Mouse (Mus musculus) small intestine, adult 2 months (tissue): ENCODE measurements at regions not wholly inside any gene's neighbourhood (a gene's known extent, or its start where the extent isn't known, plus 50 kb on each side); places are given as distances from the start of the nearest gene placed in this dataset.
"Not testable (repeated sequence)": the region's sequence is repeated elsewhere in the genome, so short reads cannot be mapped to it uniquely, and the experiment has no call there.

Source experiments
- H3K27ac ChIP-seq: fragments of 200-500 bp; 2 replicates; pipeline ENCODE4 v1.5.1; 2012; ENCODE audit warnings: low read depth, low read length, control low read depth, inconsistent platforms; ENCODE audit not compliant: insufficient read depth
- H3K27me3 ChIP-seq: fragments of 200-500 bp; 2 replicates; pipeline ENCODE4 v1.6.1; 2012; ENCODE audit warnings: mild to moderate bottlenecking, moderate library complexity, low read length, inconsistent platforms; ENCODE audit not compliant: control insufficient read depth, insufficient read depth
- H3K36me3 ChIP-seq: fragments of 200-500 bp; 2 replicates; pipeline ENCODE4 v1.6.1; 2012; ENCODE audit warnings: mild to moderate bottlenecking, low read length, control low read depth, inconsistent platforms; ENCODE audit not compliant: control insufficient read depth, insufficient read depth
- H3K4me1 ChIP-seq: fragments of 200-500 bp; 2 replicates; pipeline ENCODE4 v1.6.1; 2012; ENCODE audit warnings: low read length, inconsistent platforms, mixed read lengths; ENCODE audit not compliant: control insufficient read depth, insufficient read depth, insufficient read length
- H3K4me3 ChIP-seq: fragments of 200-500 bp; 2 replicates; pipeline ENCODE4 v1.5.1; 2012; ENCODE audit warnings: low read depth, mild to moderate bottlenecking, control low read depth, inconsistent platforms, low read length, moderate library complexity
- CTCF ChIP-seq: fragments of 200-500 bp; IDR thresholded peaks from 2 replicates; pipeline ENCODE4 v1.5.1; 2012; ENCODE audit warnings: low read depth, mild to moderate bottlenecking, control low read depth, inconsistent platforms, low read length, moderate library complexity, mixed read lengths; ENCODE audit not compliant: insufficient replicate concordance, insufficient read length; ENCODE audit errors: extremely low read depth
- POLR2A ChIP-seq: fragments of 200-500 bp; IDR thresholded peaks from 2 replicates; pipeline ENCODE4 v1.6.1; 2012; ENCODE audit warnings: low read depth, mild to moderate bottlenecking, control low read depth, inconsistent platforms, low read length, moderate library complexity
- WGBS: fragments of 180-500 bp; shearing (Covaris S2); methylation state at CpG from one replicate; pipeline ENCODE4 v1.1.7; 2018; 5-methylcytosine and 5-hydroxymethylcytosine counted together

DNA sequence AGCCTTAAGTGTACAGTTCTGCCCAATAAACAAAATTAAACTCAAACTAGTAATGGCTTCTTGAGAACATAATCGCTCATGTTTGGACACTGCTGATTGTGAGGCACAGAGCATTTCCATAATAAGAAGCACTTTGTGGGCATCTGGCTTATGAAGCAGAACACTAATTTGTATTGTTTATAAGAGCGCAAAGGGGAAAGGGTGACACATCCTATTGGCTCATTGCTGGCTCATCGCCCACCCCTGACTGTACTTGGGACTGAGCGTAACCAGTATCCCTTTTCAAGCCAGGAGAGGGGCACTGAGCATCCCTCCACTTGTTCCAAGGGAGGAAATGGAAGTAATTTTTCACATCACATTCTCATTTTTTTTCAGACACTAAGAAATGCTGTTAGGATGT is 288.0 kb downstream of the Sfmbt2 start:
- H3K4me1 ChIP-seq = no peaks in the 10 kb centered on the region
- no peak overlapping the region for H3K27ac ChIP-seq
- no peak overlapping the region for H3K4me3 ChIP-seq
- TF ChIP-seq CTCF = no peak
- no peak for TF ChIP-seq POLR2A
- H3K27me3 ChIP-seq = no peaks in the 10 kb centered on the region
- no peaks in the 10 kb centered on the region for H3K36me3 ChIP-seq
- 86% methylated on average over 4 of the region's 4 CpGs for whole genome bisulfite sequencing

GRCm38 (mm10) chr2:10667915-10668314 is 297.6 kb downstream of the Sfmbt2 start:
- H3K36me3 ChIP-seq, H3K27ac ChIP-seq, H3K27me3 ChIP-seq, H3K4me3 ChIP-seq, H3K4me1 ChIP-seq: not testable (repeated sequence)
- WGBS = 76% methylated on average over 1 of the region's 1 CpGs

- no peaks in the 10 kb centered on the region for H3K27me3 ChIP-seq
- H3K4me1 ChIP-seq = no peaks in the 10 kb centered on the region
- no peaks in the 10 kb centered on the region for H3K36me3 ChIP-seq
- 57% methylated on average over 7 of the region's 7 CpGs for WGBS
- no peak overlapping the region for H3K27ac ChIP-seq
- TF ChIP-seq POLR2A (no peak), CTCF (no peak)
- no peak overlapping the region for H3K4me3 ChIP-seq
Measured at GRCm38 (mm10) chr2:10670423-10671298, 300.4 kb downstream of the Sfmbt2 start.

- TF ChIP-seq CTCF = no peak
- TF ChIP-seq POLR2A = no peak
- no peaks in the 10 kb centered on the region for H3K27me3 ChIP-seq
- no peak overlapping the region for H3K27ac ChIP-seq
- H3K36me3 ChIP-seq = no peaks in the 10 kb centered on the region
- no peaks in the 10 kb centered on the region for H3K4me1 ChIP-seq
- WGBS = 61% methylated on average over 2 of the region's 2 CpGs
- H3K4me3 ChIP-seq = no peak overlapping the region
Measured at GRCm38 (mm10) chr2:10671299-10671632, 301.0 kb downstream of the Sfmbt2 start.

GRCm38 (mm10) chr2:10672196-10672595 is 301.9 kb downstream of the Sfmbt2 start:
- 76% methylated on average over 4 of the region's 4 CpGs for WGBS
- Histone ChIP-seq H3K27ac (no peak overlapping the region), H3K4me3 (no peak overlapping the region), H3K4me1 (no peaks in the 10 kb centered on the region), H3K36me3 (no peaks in the 10 kb centered on the region), H3K27me3 (no peaks in the 10 kb centered on the region)
- TF ChIP-seq CTCF = no peak
- TF ChIP-seq POLR2A = no peak

DNA sequence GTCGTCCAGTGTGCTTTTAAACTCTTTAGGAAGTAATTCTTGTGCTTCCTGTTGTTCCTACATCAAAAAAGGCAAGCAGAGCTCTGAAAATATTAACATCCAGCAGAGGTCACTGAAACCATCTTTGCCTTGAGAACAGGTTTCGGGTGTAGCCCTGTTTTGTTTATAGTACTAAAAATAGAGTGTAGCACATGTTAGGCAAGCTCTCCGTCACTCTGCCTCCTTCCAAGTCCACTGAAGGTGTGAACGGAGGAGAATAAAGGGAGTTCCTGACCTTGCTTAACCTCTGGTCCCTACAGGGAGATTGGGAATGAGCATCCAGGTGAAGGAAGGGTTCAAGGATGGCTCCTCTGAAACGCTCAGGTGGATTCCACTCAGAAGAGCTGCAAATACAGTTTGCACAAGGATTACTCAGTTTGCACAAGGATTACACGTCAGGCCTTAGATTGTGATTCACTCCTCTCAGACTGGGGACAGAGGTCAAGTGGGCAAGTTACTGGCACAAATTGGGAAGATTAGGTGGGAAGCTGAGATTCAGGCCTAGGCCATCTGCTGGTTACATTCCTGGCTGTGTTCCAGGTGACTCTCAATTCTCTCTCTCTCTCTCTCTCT is 304.5 kb downstream of the Sfmbt2 start:
- H3K4me3 ChIP-seq = no peak overlapping the region
- H3K27ac ChIP-seq = no peak overlapping the region
- no peaks in the 10 kb centered on the region for H3K36me3 ChIP-seq
- H3K27me3 ChIP-seq = no peaks in the 10 kb centered on the region
- no peaks in the 10 kb centered on the region for H3K4me1 ChIP-seq
- TF ChIP-seq POLR2A = no peak
- TF ChIP-seq CTCF = no peak
- 13% methylated on average over 6 of the region's 6 CpGs for WGBS

GRCm38 (mm10) chr2:10701459-10701858 is 331.1 kb downstream of the Sfmbt2 start:
- H3K4me3 ChIP-seq = no peak overlapping the region
- H3K27me3 ChIP-seq = no peaks in the 10 kb centered on the region
- no peak for TF ChIP-seq POLR2A
- no peak for TF ChIP-seq CTCF
- H3K27ac ChIP-seq = no peak overlapping the region
- H3K4me1 ChIP-seq = no peaks in the 10 kb centered on the region
- 25% methylated on average over 10 of the region's 10 CpGs for WGBS
- no peaks in the 10 kb centered on the region for H3K36me3 ChIP-seq
